Mouse (Mus musculus) G1E (cell line): ENCODE data around the gene Ift122. TPM values are rescaled to one million over a fixed set of nuclear protein-coding genes. Genes with fewer than 3 reads are reported as not detected.

Experiments
- ATAC-seq: 2 replicates; pipeline ENCODE4 v1.8.0; 2016; ENCODE audit warnings: mild to moderate bottlenecking; ENCODE audit not compliant: insufficient number of reproducible peaks, poor library complexity, low FRiP score, severe bottlenecking; ENCODE audit errors: extremely low read depth
- DNase-seq: peaks from one replicate; pipeline ENCODE4 v3.0.0; 2012; ENCODE audit warnings: low spot score
- H3K27me3 ChIP-seq: 2 replicates; pipeline ENCODE4 v1.6.1; 2012; ENCODE audit warnings: mild to moderate bottlenecking, low read length, inconsistent platforms; ENCODE audit not compliant: insufficient read depth
- H3K36me3 ChIP-seq: replicated peaks from 2 replicates; pipeline ENCODE3; 2012; ENCODE audit warnings: mild to moderate bottlenecking, inconsistent platforms
- H3K4me1 ChIP-seq: 2 replicates; pipeline ENCODE4 v1.6.1; 2012; ENCODE audit warnings: low read depth, low read length, inconsistent platforms, mixed read lengths; ENCODE audit not compliant: insufficient read depth
- H3K4me3 ChIP-seq: 2 replicates; pipeline ENCODE4 v1.5.1; 2012; ENCODE audit warnings: low read depth, mild to moderate bottlenecking, inconsistent platforms, low read length, moderate library complexity, mixed read lengths
- H3K9me3 ChIP-seq: replicated peaks from 2 replicates; pipeline ENCODE4 v1.6.1; 2012; ENCODE audit warnings: inconsistent platforms
- CTCF ChIP-seq: IDR thresholded peaks from 2 replicates; pipeline ENCODE4 v1.5.1; 2012; ENCODE audit warnings: low read depth, low read length, inconsistent platforms, mixed read lengths
- GATA1 ChIP-seq: IDR thresholded peaks from 2 replicates; pipeline ENCODE4 v1.6.1; 2012; ENCODE audit warnings: borderline replicate concordance, low read length, inconsistent platforms, mixed read lengths
- GATA2 ChIP-seq: IDR thresholded peaks from 2 replicates; pipeline ENCODE4 v1.6.1; 2012; ENCODE audit warnings: low read depth, low read length, inconsistent platforms, borderline replicate concordance
- POLR2AphosphoS5 ChIP-seq: IDR thresholded peaks from 2 replicates; pipeline ENCODE4 v1.6.1; 2012; ENCODE audit warnings: low read depth, low read length, inconsistent platforms; ENCODE audit not compliant: insufficient replicate concordance
- TAL1 ChIP-seq: conservative IDR thresholded peaks from 2 replicates; pipeline ENCODE4 v1.6.1; 2012; ENCODE audit warnings: low read depth, low read length, inconsistent platforms, mixed read lengths
- polyA plus RNA-seq: library from polyadenylated mRNA; stranded (reverse); fragments of >175 nt; gene quantifications from 2 replicates; pipeline ENCODE4 v1.2.3, GENCODE M21; 2012
- total RNA-seq, 2 experiments: library from RNA; stranded (forward) in 1 of 2; stranded (reverse) in 1 of 2; fragments of 200-1000 nt in 1 of 2; fragments of >200 nt in 1 of 2; fragmentation: Nextera tagmentation in 1 of 2; gene quantifications; 2 replicates each; pipeline ENCODE4 v1.2.3; 2014 to 2017

Ift122 gene
- total and polyA plus RNA-seq, 3 experiments, result 0.65 to 5.3 (median 4.7) TPM

DNA sequence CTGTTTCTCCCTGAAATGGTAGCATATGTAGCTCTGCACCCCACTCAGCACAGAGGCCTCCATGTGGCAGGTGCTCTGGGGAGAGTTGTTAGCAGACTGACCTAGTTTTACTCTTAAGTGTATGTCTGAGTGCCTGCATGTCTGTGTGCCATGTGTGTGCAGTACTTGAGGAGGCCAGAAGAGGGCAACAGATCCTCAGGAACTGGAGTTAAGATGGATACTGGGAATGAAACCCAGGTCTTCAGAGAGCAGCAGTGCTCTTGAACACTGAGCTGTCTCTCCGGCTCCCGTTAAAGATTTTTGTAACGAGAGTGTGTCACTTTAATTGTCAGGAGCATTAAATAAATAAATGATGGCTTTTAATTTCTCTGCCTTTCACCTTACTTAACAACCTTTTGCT is 35.0 kb downstream of the Ift122 start:
- Histone ChIP-seq H3K36me3 (peaks cover 7% of the 10 kb centered on the region), H3K4me1 (peaks cover 8% of the 10 kb centered on the region), H3K27me3 (no peaks in the 10 kb centered on the region), H3K4me3 (no peak overlapping the region), H3K9me3 (no peaks in the 10 kb centered on the region)
- TF ChIP-seq TAL1 (no peak), POLR2AphosphoS5 (no peak), GATA1 (no peak), GATA2 (no peak), CTCF (peak; percentile 47; the same call in 1 of the 2 replicates)
- ATAC-seq (no peak), DNase-seq (no peak)

DNA sequence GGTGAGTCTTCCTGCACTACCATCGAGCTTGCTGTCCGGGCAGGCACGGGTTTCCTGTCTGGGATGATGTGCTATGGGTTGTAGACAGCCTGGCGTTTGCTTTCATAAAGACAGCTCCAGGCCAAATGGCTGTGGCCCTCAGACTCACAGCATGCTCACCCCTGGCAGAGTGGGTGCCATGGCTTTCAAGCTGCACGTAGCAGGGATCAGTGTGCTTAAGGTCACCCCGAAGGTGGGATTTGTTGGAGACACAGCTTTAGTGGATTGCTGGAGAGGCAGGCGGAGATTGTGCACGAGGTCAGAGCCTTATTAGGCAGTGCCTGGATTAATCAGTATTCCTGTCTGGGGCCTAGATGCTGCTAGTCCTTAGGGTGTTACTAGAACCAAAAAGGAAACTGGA is 37.3 kb downstream of the Ift122 start:
- ATAC-seq, result no peak

DNA sequence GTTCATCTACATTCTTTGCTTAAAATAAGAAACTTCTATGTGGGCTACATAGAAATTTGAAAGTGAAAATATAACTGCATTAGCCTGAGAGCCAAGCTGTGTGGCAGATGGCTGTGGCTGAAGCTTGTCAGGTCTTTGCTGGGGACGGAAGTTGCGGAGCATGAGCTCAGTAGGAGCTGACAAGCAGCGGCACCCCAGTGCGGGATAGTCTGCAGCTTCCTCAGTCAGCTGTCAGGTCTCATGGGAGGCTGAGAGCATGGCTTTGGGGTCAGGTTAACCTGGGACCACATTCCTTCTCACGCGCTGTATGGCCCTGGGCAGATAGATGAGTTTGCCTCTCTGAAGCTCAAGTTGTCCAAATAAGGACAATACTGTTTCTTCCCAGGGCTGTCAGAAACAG is 37.8 kb downstream of the Ift122 start:
- TF ChIP-seq GATA2, result no peak
- TF ChIP-seq POLR2AphosphoS5, result no peak
- no peak for TF ChIP-seq CTCF
- TF ChIP-seq GATA1, result no peak
- no peak for TF ChIP-seq TAL1
- H3K4me3 ChIP-seq, result no peak overlapping the region
- H3K27me3 ChIP-seq, result no peaks in the 10 kb centered on the region
- peaks cover 8% of the 10 kb centered on the region for H3K4me1 ChIP-seq
- no peaks in the 10 kb centered on the region for H3K9me3 ChIP-seq
- ATAC-seq (no peak), DNase-seq (no peak)
- peaks cover 7% of the 10 kb centered on the region for H3K36me3 ChIP-seq

More for the DNA sequence above, 37.3 kb downstream of the Ift122 start:
- peaks cover 8% of the 10 kb centered on the region for H3K4me1 ChIP-seq
- H3K27me3 ChIP-seq, result no peaks in the 10 kb centered on the region
- TF ChIP-seq GATA2, result no peak
- TF ChIP-seq TAL1, result no peak
- no peak for TF ChIP-seq CTCF
- no peak for TF ChIP-seq POLR2AphosphoS5
- TF ChIP-seq GATA1, result no peak
- no peak for DNase-seq
- peaks cover 7% of the 10 kb centered on the region for H3K36me3 ChIP-seq
- H3K9me3 ChIP-seq, result no peaks in the 10 kb centered on the region
- no peak overlapping the region for H3K4me3 ChIP-seq

DNA sequence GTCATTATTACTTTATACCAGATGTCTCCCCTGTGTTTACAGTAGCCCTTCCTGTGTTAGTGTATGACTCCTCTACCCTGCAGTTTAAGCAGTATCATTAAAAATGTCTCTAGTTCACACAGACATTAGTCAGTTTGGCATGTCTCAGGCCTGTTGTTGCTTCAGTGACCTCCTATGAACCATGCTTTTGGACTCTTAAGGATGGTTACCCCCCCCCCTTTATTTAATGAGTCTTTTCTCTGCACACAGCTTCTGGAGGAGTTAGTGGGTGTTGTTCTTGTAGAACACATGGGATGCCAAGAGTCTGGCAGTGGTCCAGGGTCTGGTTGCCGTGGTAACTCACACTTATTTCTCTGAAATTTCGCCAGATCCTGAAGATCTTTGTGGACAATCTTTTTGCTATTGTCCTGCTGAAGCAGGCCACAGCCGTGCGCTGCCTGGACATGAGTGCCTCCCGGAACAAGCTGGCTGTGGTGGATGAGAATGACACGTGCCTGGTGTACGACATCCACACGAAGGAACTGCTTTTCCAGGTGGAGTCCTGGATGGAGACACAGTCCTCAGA is 38.3 kb downstream of the Ift122 start:
- Histone ChIP-seq H3K4me3 (no peak overlapping the region), H3K36me3 (peaks cover 7% of the 10 kb centered on the region), H3K27me3 (no peaks in the 10 kb centered on the region), H3K9me3 (no peaks in the 10 kb centered on the region), H3K4me1 (peaks cover 6% of the 10 kb centered on the region)
- ATAC-seq (no peak), DNase-seq (no peak)
- TF ChIP-seq GATA2 (no peak), CTCF (no peak), TAL1 (no peak), GATA1 (no peak), POLR2AphosphoS5 (no peak)

DNA sequence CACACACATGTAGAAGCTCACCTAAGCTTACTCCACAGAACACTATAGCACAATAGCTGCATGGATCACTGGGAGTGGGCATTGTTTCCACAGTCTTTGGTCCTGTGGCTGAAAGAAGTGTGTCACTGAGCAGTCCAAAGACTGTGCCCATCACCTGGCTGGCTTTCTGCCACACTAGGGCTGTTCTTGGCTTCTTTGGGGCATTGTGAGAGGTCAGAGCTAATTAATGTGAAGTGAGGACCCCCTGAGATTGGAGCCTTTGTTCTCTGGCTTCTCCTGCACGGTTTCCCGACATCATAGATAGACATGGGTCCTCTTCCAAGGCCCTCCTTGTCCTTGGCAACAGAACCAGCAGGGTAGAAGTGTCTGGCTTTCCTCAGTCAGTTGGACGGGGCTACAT is 39.1 kb downstream of the Ift122 start:
- H3K27me3 ChIP-seq, result no peaks in the 10 kb centered on the region
- TF ChIP-seq POLR2AphosphoS5 (no peak), CTCF (no peak), TAL1 (no peak), GATA1 (no peak), GATA2 (no peak)
- DNase-seq (no peak), ATAC-seq (no peak)
- peaks cover 3% of the 10 kb centered on the region for H3K36me3 ChIP-seq
- no peaks in the 10 kb centered on the region; the same call in 1 of the 2 replicates for H3K4me1 ChIP-seq
- no peaks in the 10 kb centered on the region for H3K9me3 ChIP-seq
- H3K4me3 ChIP-seq, result no peak overlapping the region

DNA sequence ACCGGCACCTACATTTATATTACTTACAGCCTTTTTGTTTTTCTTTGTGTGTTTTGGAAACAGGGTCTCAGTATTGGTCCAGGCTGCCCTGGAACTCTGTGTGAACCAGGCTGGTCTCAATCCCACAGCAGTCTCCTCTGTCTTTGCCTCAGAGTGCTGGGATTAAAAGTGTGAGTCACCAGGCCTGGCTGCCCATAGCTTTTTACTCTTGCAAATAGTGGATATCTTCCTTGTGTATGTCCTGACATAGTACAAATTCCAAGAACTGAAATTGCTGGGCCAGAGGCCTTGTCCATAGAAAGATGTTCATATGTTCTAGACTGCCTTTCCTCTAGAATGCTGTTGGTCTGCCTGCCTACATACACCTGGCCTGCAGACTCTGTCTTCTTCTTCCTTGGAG is 43.1 kb downstream of the Ift122 start:
- TF ChIP-seq GATA1, result no peak
- no peak for TF ChIP-seq POLR2AphosphoS5
- Histone ChIP-seq H3K36me3 (no peaks in the 10 kb centered on the region), H3K27me3 (no peaks in the 10 kb centered on the region), H3K4me1 (no peaks in the 10 kb centered on the region; the same call in 1 of the 2 replicates), H3K9me3 (no peaks in the 10 kb centered on the region), H3K4me3 (no peak overlapping the region)
- no peak for ATAC-seq
- no peak for DNase-seq

DNA sequence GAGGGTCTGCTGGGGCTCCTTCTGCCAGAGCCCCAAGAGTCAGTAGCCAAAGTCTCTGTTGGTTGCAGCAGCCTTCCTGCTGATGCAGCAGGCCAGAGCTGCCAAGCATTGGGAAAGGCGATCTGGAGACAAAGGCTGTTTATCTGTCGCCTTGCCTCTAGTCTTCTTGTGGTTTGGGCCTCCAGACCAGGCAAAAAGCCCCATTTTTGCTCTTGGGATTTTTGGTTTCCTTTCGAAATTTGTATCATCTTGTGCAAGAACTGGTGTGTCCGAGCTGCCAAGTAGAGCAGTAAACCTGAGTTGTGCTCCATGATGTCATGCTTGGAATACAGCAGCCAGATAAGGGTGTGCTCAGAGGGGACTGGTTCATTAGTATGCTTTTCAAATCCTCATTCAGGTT is 43.8 kb downstream of the Ift122 start:
- TF ChIP-seq POLR2AphosphoS5 (no peak), TAL1 (no peak), CTCF (no peak), GATA1 (no peak), GATA2 (no peak)
- Histone ChIP-seq H3K4me1 (no peaks in the 10 kb centered on the region; the same call in 1 of the 2 replicates), H3K27me3 (no peaks in the 10 kb centered on the region), H3K36me3 (no peaks in the 10 kb centered on the region), H3K9me3 (no peaks in the 10 kb centered on the region), H3K4me3 (no peak overlapping the region)
- DNase-seq (no peak), ATAC-seq (no peak)
